Mouse (Mus musculus) spleen, postnatal 10 days (tissue): ENCODE data around the gene Pstk.
"Not testable (repeated sequence)": the region's sequence is repeated elsewhere in the genome, so short reads cannot be mapped to it uniquely, and the experiment has no call there.

ENCODE experiments used
- DNase-seq, 2 experiments: peaks; one replicate each; pipeline ENCODE4 v3.0.0; 2021 to 2022; ENCODE audit warnings: low spot score in 2 of 2

The Pstk gene

DNA sequence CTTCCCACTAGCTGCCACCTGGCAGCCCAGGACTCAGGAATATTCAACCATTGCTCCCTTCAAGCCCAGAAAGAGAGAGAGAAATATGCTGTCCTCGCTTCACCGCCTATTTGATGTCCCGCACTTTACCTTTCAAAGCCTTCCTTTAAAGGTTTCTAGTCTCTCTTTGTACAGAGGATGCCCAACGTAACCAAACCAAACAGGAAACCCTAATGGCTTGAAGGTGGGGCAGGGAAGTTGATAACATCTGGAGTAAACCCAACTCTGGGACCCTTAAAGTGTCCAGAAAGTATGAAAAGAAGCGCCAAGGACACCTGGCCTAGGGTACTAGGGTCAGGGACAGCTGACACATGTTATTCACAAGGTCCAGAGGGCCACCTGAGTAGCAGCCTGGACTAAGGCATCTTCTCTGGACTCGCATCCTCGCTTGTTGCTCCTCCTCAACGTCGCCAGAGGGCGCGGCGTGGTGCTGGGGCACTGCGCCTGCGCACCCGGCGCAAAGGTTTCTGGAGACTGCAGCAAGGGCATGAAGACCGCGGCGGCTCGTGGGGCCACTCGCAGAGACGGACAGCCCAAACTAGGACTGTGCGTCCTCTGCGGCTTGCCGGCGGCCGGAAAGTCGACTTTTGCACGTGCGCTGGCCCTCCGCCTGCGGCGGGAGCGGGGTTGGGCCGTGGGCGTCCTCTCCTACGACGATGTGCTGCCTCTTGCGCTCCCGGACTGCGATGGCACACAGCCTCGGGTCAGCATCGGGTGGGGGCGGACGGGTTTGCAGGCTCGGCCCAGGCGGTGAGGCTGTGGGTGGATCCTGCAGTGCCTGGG, at the start of gene Pstk:
Gene Pstk (plus strand): TSS at position 494 of the 822 bp plus-strand sequence.
- DNase-seq = peak; percentile 82 to 88

DNA sequence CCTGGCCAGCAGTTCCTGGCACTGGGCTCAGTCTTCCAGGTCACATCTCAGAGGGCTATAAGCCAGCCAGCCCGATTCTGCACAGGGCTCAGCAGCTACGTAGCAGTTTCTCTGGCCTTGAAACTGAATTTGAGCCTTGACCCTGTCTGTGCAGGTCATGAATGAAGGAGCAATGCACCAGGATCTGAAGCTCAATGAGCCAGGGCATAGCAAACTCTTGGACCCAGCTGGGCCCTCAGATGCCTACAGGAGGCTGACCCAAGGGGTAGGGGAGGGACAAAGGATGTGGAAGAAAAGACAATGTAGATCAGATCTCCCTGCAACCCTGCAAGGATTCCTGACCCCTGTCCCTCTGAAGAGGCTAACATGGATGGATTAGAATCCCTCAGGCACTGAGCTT, 48.7 kb upstream of the Pstk start, which contains the start of gene Cuzd1:
Gene Cuzd1 (minus strand): TSS at position 101 of the 400 bp plus-strand sequence.
- DNase-seq = no peak

DNA sequence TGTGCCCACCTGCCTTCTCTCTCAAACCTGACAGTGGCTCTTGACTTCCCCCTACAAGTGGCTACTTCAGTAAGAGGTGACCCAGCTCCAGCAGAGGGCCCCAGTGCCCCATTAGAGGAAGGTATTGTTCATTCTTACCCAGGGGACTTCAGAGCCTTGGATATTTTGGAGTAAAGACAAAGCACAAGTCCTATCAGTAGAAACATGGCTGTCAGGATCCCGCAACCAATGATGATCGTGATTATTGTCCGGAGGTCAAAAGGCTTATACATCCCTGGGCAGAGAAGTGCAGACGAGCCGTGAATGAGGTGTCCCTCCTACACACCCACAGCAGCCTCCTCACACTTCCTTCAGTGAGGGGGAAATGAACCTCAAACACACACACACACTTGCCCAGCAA, 43.9 kb upstream of the Pstk start:
- no peak for DNase-seq

DNA sequence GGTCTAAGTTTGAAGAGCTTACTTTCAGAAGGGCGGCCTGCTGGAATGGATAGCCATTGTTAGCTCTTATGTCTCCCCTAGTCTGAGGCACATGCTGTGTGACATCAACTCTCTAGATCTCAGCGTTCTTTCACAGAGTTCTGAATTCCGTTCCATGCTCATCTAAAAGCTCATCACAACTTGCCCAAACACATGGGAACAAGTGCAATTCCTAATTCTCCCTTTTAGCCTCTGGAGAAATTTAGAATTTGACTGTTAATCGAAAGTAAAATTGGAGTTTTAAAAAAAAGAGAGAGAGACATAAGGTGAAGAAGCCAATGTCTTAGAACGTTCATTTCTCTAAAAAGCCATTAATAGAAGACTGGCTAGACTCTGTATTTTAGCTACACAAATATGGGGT, 41.5 kb upstream of the Pstk start, which contains the start of gene Fam24b:
Gene Fam24b (minus strand): TSS at position 101 of the 400 bp plus-strand sequence.
- DNase-seq = no peak

- DNase-seq = no peak
These were observed 39.3 kb upstream of the Pstk start for GRCm38 (mm10) chr7:131331688-131332087.

DNA sequence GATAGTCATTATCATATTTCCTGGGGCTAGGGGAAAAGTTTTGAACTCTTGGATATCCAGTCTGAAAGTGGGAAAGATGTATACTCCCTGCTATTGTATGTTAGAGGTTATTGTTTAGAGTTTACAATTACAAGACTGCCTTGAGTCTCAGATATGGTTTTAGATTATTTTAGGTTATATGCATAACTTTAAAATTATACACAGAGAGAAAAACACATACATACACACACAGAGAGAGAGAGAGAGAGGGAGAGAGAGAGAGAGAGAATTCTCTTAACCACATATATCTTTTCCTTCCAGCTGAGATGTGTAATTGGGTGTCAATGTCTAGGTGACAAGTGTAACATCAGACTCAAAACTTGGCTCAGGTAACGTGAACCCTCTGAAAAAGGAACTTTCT, 37.4 kb upstream of the Pstk start, which contains the start of gene Fam24a:
Gene Fam24a (plus strand): TSS at position 301 of the 400 bp plus-strand sequence.
- no peak for DNase-seq

- no peak for DNase-seq
These were observed 33.4 kb upstream of the Pstk start for GRCm38 (mm10) chr7:131337502-131338068.

GRCm38 (mm10) chr7:131345856-131346541, 24.9 kb upstream of the Pstk start:
- no peak for DNase-seq

- DNase-seq = no peak
These were observed 14.8 kb upstream of the Pstk start for GRCm38 (mm10) chr7:131356105-131356504.

DNA sequence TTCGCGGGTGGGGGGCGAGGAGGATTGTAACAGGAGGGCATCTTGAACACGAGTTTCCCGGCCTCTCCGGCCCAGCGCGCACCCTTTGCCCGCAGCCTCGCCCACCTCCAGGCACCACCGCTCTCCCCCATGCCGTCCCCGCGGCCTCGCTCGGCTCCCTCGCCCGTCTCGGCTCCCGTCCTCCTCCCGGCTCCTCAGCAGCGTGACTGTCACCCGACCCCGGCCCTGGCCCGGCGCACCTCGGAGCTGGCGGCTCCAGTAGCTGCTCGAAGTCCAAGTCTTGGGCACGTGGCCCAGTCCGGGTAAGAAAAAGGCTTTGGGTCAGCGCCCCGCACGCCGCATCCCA, 8.7 kb upstream of the Pstk start:
- DNase-seq = no peak

GRCm38 (mm10) chr7:131362615-131363300, 8.2 kb upstream of the Pstk start, which contains the start of gene 2310057M21Rik:
Gene 2310057M21Rik (minus strand): TSS chr7:131362759.
- peak; percentile 83 to 88 for DNase-seq

DNA sequence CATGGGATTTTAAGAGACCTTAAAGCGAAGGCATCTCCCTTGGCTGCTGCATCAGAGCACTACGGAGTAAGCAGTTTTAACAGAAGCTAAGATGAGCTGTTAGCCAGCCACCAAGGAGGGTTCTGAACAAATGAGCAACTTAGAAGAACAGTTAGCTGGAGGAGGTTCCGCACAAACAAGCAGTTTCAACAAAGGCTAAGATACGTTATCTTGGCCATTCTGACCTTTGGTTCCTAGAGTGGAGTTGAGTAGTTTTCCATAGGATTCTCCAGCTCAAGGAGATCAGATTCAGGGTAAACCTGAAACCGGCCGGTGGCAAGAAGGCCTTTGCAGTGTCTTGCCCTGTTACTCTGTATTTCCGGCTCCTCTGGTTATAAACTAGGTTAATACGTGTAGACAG, 6.8 kb upstream of the Pstk start:
- no peak for DNase-seq

- DNase-seq = no peak
These were observed 524 bp downstream of the Pstk start for GRCm38 (mm10) chr7:131371470-131371860.

DNA sequence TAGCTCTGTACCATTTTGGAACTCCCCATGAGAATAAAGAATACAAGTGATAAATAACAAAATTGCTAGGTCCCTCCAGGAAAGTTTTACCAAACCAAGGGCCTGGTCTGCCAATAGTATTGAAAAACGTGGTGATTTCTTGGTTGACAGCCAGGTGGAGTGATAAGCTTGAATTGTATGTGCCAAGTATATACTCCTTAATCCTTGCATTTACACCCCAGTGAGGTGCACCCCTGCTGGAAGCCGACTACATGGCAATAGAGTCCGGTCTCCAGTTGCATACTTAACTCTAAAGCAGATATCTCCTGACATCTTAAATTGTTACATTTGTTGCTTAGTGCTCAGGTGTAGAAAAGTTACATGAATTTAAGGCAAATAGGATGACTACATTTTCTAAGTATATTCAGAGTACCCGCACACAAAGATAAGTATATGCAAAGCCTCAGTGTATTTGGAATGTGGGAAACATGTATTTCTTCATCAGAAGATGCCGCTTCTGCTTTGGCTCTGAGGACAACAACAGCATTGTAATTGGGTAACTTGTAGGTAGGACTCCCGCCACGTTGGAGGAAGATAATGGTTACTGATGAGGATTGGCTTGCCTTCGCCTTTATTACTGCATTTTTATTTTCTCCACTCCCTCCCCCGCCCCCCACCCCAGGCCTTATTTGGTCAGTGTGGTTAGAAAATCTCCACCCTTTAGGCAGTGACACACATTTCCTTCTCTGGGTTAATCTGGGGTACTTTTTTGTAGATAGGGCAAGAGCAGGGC, 1.1 kb downstream of the Pstk start:
- DNase-seq = no peak

DNA sequence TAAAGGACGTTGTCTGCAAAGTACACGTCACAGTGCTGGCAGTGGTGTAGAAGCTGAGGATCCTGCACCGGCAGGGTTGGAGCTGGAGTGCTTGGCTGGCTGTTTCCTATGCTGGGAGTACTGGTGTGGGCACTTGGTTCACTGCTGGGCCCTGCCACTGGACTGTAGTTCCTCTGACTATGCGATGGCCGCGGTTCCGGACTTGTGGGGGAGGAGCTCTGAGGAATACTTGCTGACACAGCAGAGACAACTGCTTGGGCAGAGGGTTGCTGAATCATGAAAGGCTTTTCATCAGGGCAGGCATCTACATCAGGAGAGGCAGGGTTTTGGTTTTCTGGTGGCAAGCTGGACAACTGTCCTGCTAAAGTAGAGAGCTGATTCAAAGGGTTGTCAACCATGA, 20.8 kb downstream of the Pstk start:
- not testable (repeated sequence) for DNase-seq

GRCm38 (mm10) chr7:131409321-131409987, 38.5 kb downstream of the Pstk start:
- no peak for DNase-seq

DNA sequence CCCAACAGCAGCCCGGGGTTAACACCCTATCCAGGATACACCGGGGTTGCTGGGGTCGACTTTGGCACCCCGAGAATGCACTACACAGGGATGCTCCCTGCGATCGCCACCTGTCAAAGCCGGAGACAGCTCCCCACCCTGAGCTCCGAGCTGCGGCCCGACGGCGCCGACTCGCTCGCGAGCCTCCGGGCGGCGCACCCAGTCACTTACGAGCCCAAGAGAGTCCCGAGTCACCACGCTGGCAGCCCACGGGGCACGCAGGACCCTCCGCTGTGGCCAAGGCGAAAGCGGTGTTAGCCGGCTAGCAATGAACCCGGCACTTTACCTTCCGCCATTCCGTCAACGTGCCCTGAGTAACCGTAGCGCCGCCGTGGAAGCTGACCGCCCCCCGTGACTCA, 39.0 kb downstream of the Pstk start:
- DNase-seq = peak in 1 of 2 experiments; percentile 65

GRCm38 (mm10) chr7:131410416-131411058, 39.6 kb downstream of the Pstk start, which contains the start of the genes Ikzf5 and Acadsb:
Gene Ikzf5 (minus strand): TSS chr7:131410521.
Gene Acadsb (plus strand): TSS chr7:131410601.
- DNase-seq = peak; percentile 99

DNA sequence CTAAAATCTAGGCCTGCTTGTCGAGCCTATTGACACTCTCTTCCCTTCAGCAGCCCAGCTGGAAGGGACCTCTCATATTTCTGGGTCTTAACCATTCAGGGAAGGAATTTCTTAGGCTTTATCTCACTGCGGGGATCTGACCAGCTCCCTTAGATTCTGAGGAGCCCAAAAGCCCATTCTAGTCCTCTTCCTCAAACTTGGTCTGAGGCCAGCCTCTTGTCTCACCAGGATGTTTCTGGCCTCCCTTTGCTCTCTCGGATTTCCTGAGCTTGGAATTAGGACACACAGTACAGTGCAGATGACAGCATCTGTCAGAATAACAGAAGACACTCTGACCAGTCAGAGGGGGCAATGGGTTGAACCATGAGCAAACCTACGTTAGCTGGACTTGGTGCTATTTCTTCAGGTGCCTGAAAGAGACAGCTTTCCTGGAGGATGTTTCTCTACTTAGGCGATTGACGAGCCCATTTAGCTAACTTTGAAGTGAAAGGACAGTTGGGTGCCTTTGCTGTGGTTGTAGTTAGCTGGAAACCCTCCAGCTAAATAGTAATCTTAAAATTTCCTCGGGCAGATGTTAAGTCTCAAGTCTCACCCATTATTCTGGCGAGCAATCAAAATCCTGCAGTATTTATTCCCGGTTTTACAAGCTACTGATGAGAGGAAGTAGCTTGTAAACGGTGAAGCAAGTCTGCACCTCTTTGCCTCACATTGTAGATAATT, 40.4 kb downstream of the Pstk start:
- no peak for DNase-seq
